Mouse (Mus musculus) forebrain, postnatal 0 days (tissue): Measurements from ENCODE around the gene Dnaja3. TPM values are rescaled to one million over a fixed set of nuclear protein-coding genes. Genes with fewer than 3 reads are reported as not detected.

Source experiments
- ATAC-seq: fragments of 200-750 bp; cut with Nextera tagmentation; 2 replicates; pipeline ENCODE4 v1.8.0; 2017; ENCODE audit warnings: mild to moderate bottlenecking, moderate library complexity
- DNase-seq: peaks from one replicate; pipeline ENCODE4 v3.0.0-alpha.2; 2015
- H3K27ac ChIP-seq: fragments of 300-500 bp; sonication (generic); 2 replicates; pipeline ENCODE4 v1.5.1; 2014; ENCODE audit warnings: low read depth, mild to moderate bottlenecking, antibody characterized with exemption, low read length, moderate library complexity, mixed read lengths
- H3K27me3 ChIP-seq: fragments of 300-500 bp; sonication (generic); 2 replicates; pipeline ENCODE4 v1.6.1; 2014; ENCODE audit warnings: mild to moderate bottlenecking, low read length, mixed read lengths; ENCODE audit not compliant: insufficient read depth
- H3K36me3 ChIP-seq: fragments of 300-500 bp; sonication (generic); 2 replicates; pipeline ENCODE4 v1.6.1; 2014; ENCODE audit warnings: mild to moderate bottlenecking, moderate library complexity; ENCODE audit not compliant: insufficient read depth
- H3K4me1 ChIP-seq: fragments of 300-500 bp; sonication (generic); 2 replicates; pipeline ENCODE4 v1.6.1; 2014; ENCODE audit warnings: antibody characterized with exemption; ENCODE audit not compliant: insufficient read depth
- H3K4me2 ChIP-seq: fragments of 300-500 bp; sonication (generic); 2 replicates; pipeline ENCODE4 v1.6.1; 2014; ENCODE audit warnings: low read depth, mild to moderate bottlenecking, moderate library complexity
- H3K4me3 ChIP-seq: fragments of 300-500 bp; sonication (generic); 2 replicates; pipeline ENCODE4 v1.5.1; 2014; ENCODE audit warnings: low read depth, low read length, mixed read lengths
- H3K9ac ChIP-seq: fragments of 300-500 bp; sonication (generic); 2 replicates; pipeline ENCODE4 v1.6.1; 2014; ENCODE audit warnings: mild to moderate bottlenecking
- H3K9me3 ChIP-seq: fragments of 300-500 bp; sonication (generic); 2 replicates; pipeline ENCODE4 v1.6.1; 2016; ENCODE audit warnings: low read length
- CTCF ChIP-seq: sonication (generic); IDR thresholded peaks from 2 replicates; pipeline ENCODE4 v1.5.1; 2016; ENCODE audit warnings: antibody characterized with exemption, control low read depth, low read depth
- WGBS: fragments of 180-500 bp; shearing (Covaris S2); extraction: QIAGEN DNeasy Blood & Tissue Kit; methylation state at CpG from one replicate; pipeline ENCODE4 v1.1.7; 2014; 5-methylcytosine and 5-hydroxymethylcytosine counted together
- polyA plus RNA-seq: library from polyadenylated mRNA; unstranded; fragments of >200 nt; fragmentation: Nextera tagmentation; extraction: Ambion mirVana; gene quantifications from 2 replicates; pipeline ENCODE4 v1.2.1, GENCODE M21; 2015
- total RNA-seq: library from RNA; depleted of rRNA; stranded (reverse); fragments of >200 nt; gene quantifications from 2 replicates; pipeline ENCODE4 v1.2.3, GENCODE M21; 2014

Gene Dnaja3
- total and polyA plus RNA-seq, 2 experiments from 2014 or later = 48.6 to 51.5 TPM

DNA sequence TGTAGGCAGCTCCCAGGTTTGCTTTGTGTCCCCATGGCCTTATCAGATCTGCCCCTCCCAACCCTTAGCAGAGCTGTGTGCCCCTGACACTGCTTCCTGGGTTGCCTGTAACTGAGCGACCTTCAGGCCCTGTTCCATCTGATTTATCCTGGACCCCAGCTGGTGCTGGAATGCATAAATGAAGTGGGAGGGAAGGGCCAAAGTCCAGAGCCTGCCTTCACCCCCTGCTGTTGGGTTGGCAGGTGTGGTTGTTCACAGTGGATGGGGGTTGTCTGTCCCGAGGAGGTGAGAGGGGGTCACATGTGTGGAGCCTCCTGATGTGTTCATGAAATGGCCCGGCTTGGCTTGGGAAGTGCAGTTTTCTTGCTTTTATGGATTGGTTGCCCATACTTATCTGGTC is 37.6 kb upstream of the Dnaja3 start:
- Histone ChIP-seq H3K9ac (no peak overlapping the region), H3K27ac (no peak overlapping the region), H3K4me1 (peaks cover 8% of the 10 kb centered on the region), H3K9me3 (no peaks in the 10 kb centered on the region), H3K27me3 (no peaks in the 10 kb centered on the region), H3K36me3 (no peaks in the 10 kb centered on the region), H3K4me3 (no peak overlapping the region), H3K4me2 (no peak overlapping the region)
- TF ChIP-seq CTCF = no peak
- ATAC-seq = no peak
- 22% methylated on average over 3 of the region's 3 CpGs for WGBS
- DNase-seq = no peak

DNA sequence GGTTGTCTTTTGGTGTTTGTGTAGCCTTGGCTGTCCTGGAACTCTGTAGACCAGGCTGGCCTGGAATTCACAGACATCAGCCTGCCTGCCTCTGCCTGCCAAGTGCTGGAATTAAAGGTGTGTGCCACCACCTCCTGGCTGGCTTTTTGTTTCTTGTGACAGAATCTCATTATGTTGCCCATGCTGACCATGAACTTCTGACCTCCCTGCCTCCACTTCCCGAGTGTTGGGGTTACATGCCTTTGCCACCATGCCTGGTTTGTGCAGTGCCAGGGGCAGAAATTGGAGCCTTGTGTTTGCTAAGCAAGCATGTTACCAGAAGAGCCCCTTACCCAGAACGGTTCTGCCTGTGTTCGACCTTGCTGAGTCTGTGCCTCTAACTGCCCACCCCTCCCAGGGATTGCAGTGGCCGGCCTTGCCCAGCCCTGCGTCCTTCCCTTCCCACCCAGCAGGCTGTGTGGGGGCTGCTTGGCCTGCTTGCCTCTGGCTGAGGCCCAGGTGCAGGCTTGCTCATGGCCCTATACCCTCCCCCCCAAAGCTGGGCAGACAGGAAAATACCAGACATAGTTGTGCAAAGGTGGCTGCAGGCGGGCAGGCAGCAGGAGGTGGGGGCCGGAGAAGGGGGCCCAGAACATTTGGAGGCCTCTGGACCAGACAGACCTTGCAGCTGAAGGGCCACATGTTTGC is 36.9 kb upstream of the Dnaja3 start:
- Histone ChIP-seq H3K4me2 (no peak overlapping the region), H3K27me3 (no peaks in the 10 kb centered on the region), H3K4me3 (no peak overlapping the region), H3K36me3 (no peaks in the 10 kb centered on the region), H3K9me3 (no peaks in the 10 kb centered on the region), H3K9ac (no peak overlapping the region), H3K27ac (no peak overlapping the region), H3K4me1 (peaks cover 5% of the 10 kb centered on the region)
- TF ChIP-seq CTCF = no peak
- DNase-seq (no peak), ATAC-seq (no peak)
- WGBS = 39% methylated on average over 7 of the region's 7 CpGs

- no peak overlapping the region for H3K4me3 ChIP-seq
- H3K36me3 ChIP-seq = 0 out of 2 replicates have a peak, but pooled peaks cover under 1% of the 10 kb centered on the region
- H3K27me3 ChIP-seq = no peaks in the 10 kb centered on the region
- WGBS = 73% methylated on average over 1 of the region's 1 CpGs
- no peak overlapping the region for H3K27ac ChIP-seq
- TF ChIP-seq CTCF = no peak
- no peaks in the 10 kb centered on the region for H3K9me3 ChIP-seq
- no peak overlapping the region for H3K4me2 ChIP-seq
- no peak overlapping the region for H3K9ac ChIP-seq
- no peak for ATAC-seq
- peaks cover 4% of the 10 kb centered on the region for H3K4me1 ChIP-seq
- DNase-seq = no peak
These were observed 36.3 kb upstream of the Dnaja3 start for GRCm38 (mm10) chr16:4603453-4603837.

- WGBS = 72% methylated on average over 11 of the region's 11 CpGs
- no peak for DNase-seq
- Histone ChIP-seq H3K9ac (no peak overlapping the region), H3K27ac (no peak overlapping the region), H3K4me3 (no peak overlapping the region), H3K4me2 (no peak overlapping the region), H3K27me3 (no peaks in the 10 kb centered on the region), H3K9me3 (no peaks in the 10 kb centered on the region), H3K36me3 (0 out of 2 replicates have a peak, but pooled peaks cover 6% of the 10 kb centered on the region), H3K4me1 (no peaks in the 10 kb centered on the region)
- TF ChIP-seq CTCF = no peak
- ATAC-seq = no peak
These were observed 35.4 kb upstream of the Dnaja3 start for GRCm38 (mm10) chr16:4604293-4604837.

- DNase-seq (no peak), ATAC-seq (no peak)
- H3K4me1 ChIP-seq = no peaks in the 10 kb centered on the region
- no peak for TF ChIP-seq CTCF
- no peak overlapping the region for H3K4me2 ChIP-seq
- H3K27ac ChIP-seq = no peak overlapping the region; the same call in 1 of the 2 replicates
- no peak overlapping the region for H3K4me3 ChIP-seq
- H3K36me3 ChIP-seq = peaks cover 13% of the 10 kb centered on the region
- WGBS = 44% methylated on average over 13 of the region's 13 CpGs
- H3K9me3 ChIP-seq = no peaks in the 10 kb centered on the region
- H3K9ac ChIP-seq = no peak overlapping the region
- H3K27me3 ChIP-seq = no peaks in the 10 kb centered on the region
These were observed 34.2 kb upstream of the Dnaja3 start for GRCm38 (mm10) chr16:4605514-4606131.

- no peak; the same call in 1 of the 2 replicates for ATAC-seq
- peak overlapping the region; percentile 22; the same call in 1 of the 2 replicates for H3K9ac ChIP-seq
These were observed 33.2 kb upstream of the Dnaja3 start for GRCm38 (mm10) chr16:4606431-4607084.

More at GRCm38 (mm10) chr16:4606431-4607084, 33.2 kb upstream of the Dnaja3 start:
- H3K27ac ChIP-seq = no peak overlapping the region
- H3K36me3 ChIP-seq = peaks cover 23% of the 10 kb centered on the region
- no peak overlapping the region for H3K4me2 ChIP-seq
- H3K4me3 ChIP-seq = no peak overlapping the region
- peak; percentile 55 for TF ChIP-seq CTCF
- peak; percentile 23 for DNase-seq
- no peaks in the 10 kb centered on the region for H3K27me3 ChIP-seq
- WGBS = 55% methylated on average over 5 of the region's 5 CpGs
- H3K4me1 ChIP-seq = no peaks in the 10 kb centered on the region
- H3K9me3 ChIP-seq = no peaks in the 10 kb centered on the region
